Mouse (Mus musculus) ovary, postnatal 10 days (tissue): ENCODE data around the gene Hsd17b14.

Source experiments
- DNase-seq: peaks from one replicate; pipeline ENCODE4 v3.0.0; 2022; ENCODE audit warnings: low spot score

The Hsd17b14 gene

GRCm38 (mm10) chr7:45567112-45567779 lies 12.6 kb downstream of the Hsd17b14 start:
- no peak for DNase-seq

- DNase-seq: peak; percentile 70
These were observed 13.3 kb downstream of the Hsd17b14 start for GRCm38 (mm10) chr7:45567780-45568516.

GRCm38 (mm10) chr7:45568601-45569473 lies 14.1 kb downstream of the Hsd17b14 start:
- DNase-seq: no peak

GRCm38 (mm10) chr7:45570103-45570741 lies 15.5 kb downstream of the Hsd17b14 start, which contains the start of gene Bcat2:
Bcat2 (plus strand) TSS chr7:45570153.
- peak; percentile 43 for DNase-seq

GRCm38 (mm10) chr7:45571966-45572365 lies 17.3 kb downstream of the Hsd17b14 start:
- DNase-seq: no peak

GRCm38 (mm10) chr7:45573954-45574353 lies 19.3 kb downstream of the Hsd17b14 start:
- DNase-seq: no peak

- DNase-seq: no peak
These were observed 20.0 kb downstream of the Hsd17b14 start for GRCm38 (mm10) chr7:45574472-45575379.

GRCm38 (mm10) chr7:45585923-45586322 lies 31.2 kb downstream of the Hsd17b14 start:
- no peak for DNase-seq

- no peak for DNase-seq
These were observed 33.2 kb downstream of the Hsd17b14 start for GRCm38 (mm10) chr7:45587631-45588592.

GRCm38 (mm10) chr7:45589173-45589572 lies 34.5 kb downstream of the Hsd17b14 start:
- peak; percentile 63 for DNase-seq

GRCm38 (mm10) chr7:45589898-45590297 lies 35.2 kb downstream of the Hsd17b14 start:
- no peak for DNase-seq

GRCm38 (mm10) chr7:45590874-45591273 lies 36.2 kb downstream of the Hsd17b14 start:
- no peak for DNase-seq

GRCm38 (mm10) chr7:45591880-45592279 lies 37.2 kb downstream of the Hsd17b14 start:
- DNase-seq: no peak

- DNase-seq: no peak
These were observed 38.6 kb downstream of the Hsd17b14 start for GRCm38 (mm10) chr7:45593118-45593815.

GRCm38 (mm10) chr7:45595176-45595575 lies 40.5 kb downstream of the Hsd17b14 start:
- no peak for DNase-seq

- no peak for DNase-seq
These were observed 41.4 kb downstream of the Hsd17b14 start for GRCm38 (mm10) chr7:45596107-45596506.

- no peak for DNase-seq
These were observed 42.3 kb downstream of the Hsd17b14 start for GRCm38 (mm10) chr7:45597013-45597412.

- DNase-seq: no peak
These were observed 42.8 kb downstream of the Hsd17b14 start for GRCm38 (mm10) chr7:45597527-45597926.
